Mouse (Mus musculus): ENCODE data around the gene Agpat3. TPM values are rescaled to one million over a fixed set of nuclear protein-coding genes. Genes with fewer than 3 reads are reported as not detected.

Gene Agpat3
- polyA plus RNA-seq, 2 experiments, result 14.5 to 21.0 TPM

GRCm38 (mm10) chr10:78317270-78317923 lies 34.9 kb downstream of the Agpat3 start:
- 55% methylated on average over 11 of the region's 11 CpGs for WGBS (ENCODE audit: insufficient replicate concordance)
- no peak overlapping the region for H3K4me2 ChIP-seq (ENCODE audit: low read depth)
- TF ChIP-seq CTCF (IDR thresholded peaks at IDR 0.05; ENCODE audit: low read depth) (no peak), EP300 (IDR thresholded peaks at IDR 0.05; ENCODE audit: low read depth) (no peak)
- H3K9ac ChIP-seq (replicated peaks), result no peak overlapping the region
- H3K27me3 ChIP-seq (ENCODE audit: control insufficient read depth, insufficient read depth, low read length), result no peaks in the 10 kb centered on the region
- no peaks in the 10 kb centered on the region for H3K9me3 ChIP-seq (ENCODE audit: control insufficient read depth, low read length)
- H3K4me1 ChIP-seq (replicated peaks; ENCODE audit: control insufficient read depth in 2 of 2, insufficient read depth in 2 of 2, low read length in 1 of 2), result no peaks in the 10 kb centered on the region
- DNase-seq (ENCODE audit: low read depth in 3 of 3, low spot score in 3 of 3) (no peak), ATAC-seq (ENCODE audit: insufficient read depth) (no peak)
- no peaks in the 10 kb centered on the region for H3K36me3 ChIP-seq (replicated peaks; ENCODE audit: control insufficient read depth, insufficient read depth, low read depth)
- no peak overlapping the region for H3K4me3 ChIP-seq (ENCODE audit: insufficient read depth in 1 of 2, low read depth in 2 of 2, low read length in 2 of 2)
- no peak overlapping the region for H3K27ac ChIP-seq

DNA sequence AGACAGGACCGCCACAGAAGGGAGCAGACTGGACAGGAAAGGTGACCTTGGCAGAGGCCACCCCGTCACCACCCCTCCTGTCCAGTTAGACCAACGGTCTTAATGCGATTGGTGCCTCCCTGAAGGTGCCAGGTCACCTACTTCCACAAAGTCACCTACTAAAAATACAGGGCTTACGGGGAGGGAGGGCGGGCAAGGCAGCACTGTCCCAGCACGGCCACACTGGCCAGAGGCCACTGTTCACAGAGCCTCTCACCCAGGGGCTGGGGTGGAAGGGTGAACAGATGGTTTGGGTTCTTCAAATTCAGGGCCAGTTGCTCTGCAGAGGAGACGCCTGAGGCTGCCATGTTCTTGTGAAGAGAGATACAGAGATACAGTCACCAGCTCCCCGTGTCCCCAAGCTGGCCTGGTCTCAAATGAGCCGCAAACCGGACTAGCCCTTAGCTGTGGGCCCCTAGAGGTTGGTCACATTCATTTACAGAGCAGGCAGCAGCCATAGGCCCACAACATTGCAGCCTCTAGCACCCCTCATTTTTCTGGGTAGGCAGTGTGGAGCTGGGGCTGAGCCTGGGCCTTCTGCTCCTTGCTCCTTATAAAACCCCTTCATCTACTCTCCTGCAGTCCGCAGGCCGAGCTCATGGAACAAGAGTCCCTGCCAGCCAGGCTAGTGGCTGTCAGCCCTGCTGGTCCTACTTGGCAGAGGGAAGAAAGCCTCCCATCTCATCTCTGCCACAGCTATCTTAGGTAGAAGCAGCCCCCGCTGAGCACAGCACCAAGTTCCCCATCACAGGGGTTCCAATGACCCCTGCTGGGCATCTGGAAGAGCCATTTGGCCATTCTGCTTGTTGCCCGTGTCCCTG lies 35.8 kb downstream of the Agpat3 start:
- no peak for TF ChIP-seq EP300 (IDR thresholded peaks at IDR 0.05; ENCODE audit: low read depth)
- no peak for TF ChIP-seq CTCF (IDR thresholded peaks at IDR 0.05; ENCODE audit: low read depth)
- no peak overlapping the region for H3K4me3 ChIP-seq (ENCODE audit: insufficient read depth in 1 of 2, low read depth in 2 of 2, low read length in 2 of 2)

GRCm38 (mm10) chr10:78315145-78315544 lies 37.1 kb downstream of the Agpat3 start:
- Histone ChIP-seq H3K9ac (replicated peaks) (no peak overlapping the region), H3K4me3 (ENCODE audit: insufficient read depth in 1 of 2, low read depth in 2 of 2, low read length in 2 of 2) (no peak overlapping the region), H3K27ac (no peak overlapping the region), H3K4me2 (ENCODE audit: low read depth) (no peak overlapping the region), H3K4me1 (replicated peaks; ENCODE audit: control insufficient read depth in 2 of 2, insufficient read depth in 2 of 2, low read length in 1 of 2) (no peaks in the 10 kb centered on the region), H3K36me3 (replicated peaks; ENCODE audit: control insufficient read depth, insufficient read depth, low read depth) (no peaks in the 10 kb centered on the region), H3K9me3 (ENCODE audit: control insufficient read depth, low read length) (no peaks in the 10 kb centered on the region), H3K27me3 (ENCODE audit: control insufficient read depth, insufficient read depth, low read length) (no peaks in the 10 kb centered on the region)
- DNase-seq (ENCODE audit: low read depth in 3 of 3, low spot score in 3 of 3), result no peak
- WGBS (ENCODE audit: insufficient replicate concordance), result 10% methylated on average over 1 of the region's 1 CpGs
- TF ChIP-seq CTCF (IDR thresholded peaks at IDR 0.05; ENCODE audit: low read depth) (no peak), EP300 (IDR thresholded peaks at IDR 0.05; ENCODE audit: low read depth) (no peak)
- ATAC-seq (ENCODE audit: insufficient read depth), result no peak

More for the DNA sequence above, 35.8 kb downstream of the Agpat3 start:
- H3K36me3 ChIP-seq (replicated peaks; ENCODE audit: control insufficient read depth, insufficient read depth, low read depth), result no peaks in the 10 kb centered on the region
- no peak overlapping the region for H3K27ac ChIP-seq
- H3K9ac ChIP-seq (replicated peaks), result no peak overlapping the region
- 63% methylated on average over 15 of the region's 15 CpGs for WGBS (ENCODE audit: insufficient replicate concordance)
- no peaks in the 10 kb centered on the region for H3K9me3 ChIP-seq (ENCODE audit: control insufficient read depth, low read length)
- no peak overlapping the region for H3K4me2 ChIP-seq (ENCODE audit: low read depth)
- no peaks in the 10 kb centered on the region for H3K4me1 ChIP-seq (replicated peaks; ENCODE audit: control insufficient read depth in 2 of 2, insufficient read depth in 2 of 2, low read length in 1 of 2)
- H3K27me3 ChIP-seq (ENCODE audit: control insufficient read depth, insufficient read depth, low read length), result no peaks in the 10 kb centered on the region
- no peak for DNase-seq (ENCODE audit: low read depth in 3 of 3, low spot score in 3 of 3)
- ATAC-seq (ENCODE audit: insufficient read depth), result no peak

GRCm38 (mm10) chr10:78311886-78312635 lies 40.2 kb downstream of the Agpat3 start:
- Histone ChIP-seq H3K9me3 (ENCODE audit: control insufficient read depth, low read length) (no peaks in the 10 kb centered on the region), H3K4me2 (ENCODE audit: low read depth) (no peak overlapping the region), H3K4me3 (ENCODE audit: insufficient read depth in 1 of 2, low read depth in 2 of 2, low read length in 2 of 2) (no peak overlapping the region), H3K9ac (replicated peaks) (no peak overlapping the region), H3K36me3 (replicated peaks; ENCODE audit: control insufficient read depth, insufficient read depth, low read depth) (no peaks in the 10 kb centered on the region), H3K4me1 (replicated peaks; ENCODE audit: control insufficient read depth in 2 of 2, insufficient read depth in 2 of 2, low read length in 1 of 2) (0 out of 4 replicates have a peak, but pooled peaks cover 0 to 3% of the 10 kb centered on the region in 2 experiments), H3K27ac (no peak overlapping the region), H3K27me3 (ENCODE audit: control insufficient read depth, insufficient read depth, low read length) (no peaks in the 10 kb centered on the region)
- WGBS (ENCODE audit: insufficient replicate concordance), result 51% methylated on average over 13 of the region's 13 CpGs
- no peak for TF ChIP-seq EP300 (IDR thresholded peaks at IDR 0.05; ENCODE audit: low read depth)
- no peak for TF ChIP-seq CTCF (IDR thresholded peaks at IDR 0.05; ENCODE audit: low read depth)
- ATAC-seq (ENCODE audit: insufficient read depth) (no peak), DNase-seq (ENCODE audit: low read depth in 3 of 3, low spot score in 3 of 3) (no peak)
